Mouse (Mus musculus) MEL (cell line): ENCODE results near the gene Tgfbr3. TPM values are rescaled to one million over a fixed set of nuclear protein-coding genes. Genes with fewer than 3 reads are reported as not detected.

ENCODE experiments used
- DNase-seq: peaks from one replicate; pipeline ENCODE4 v3.0.0; 2011; ENCODE audit warnings: low read depth, low spot score
- H3K27ac ChIP-seq: 2 replicates; pipeline ENCODE4 v1.5.1; 2012; ENCODE audit warnings: low read depth, mild to moderate bottlenecking, control low read depth, low read length, moderate library complexity; ENCODE audit not compliant: control insufficient read depth
- H3K27me3 ChIP-seq, 2 experiments: fragments of 150-350 bp in 1 of 2; sonication (generic) in 1 of 2; 2 replicates each; pipeline ENCODE4 v1.6.1; 2012; ENCODE audit warnings: low read length in 2 of 2, mild to moderate bottlenecking in 2 of 2, improper control_type of control experiment in 1 of 2, moderate library complexity in 1 of 2; ENCODE audit not compliant: insufficient read depth in 2 of 2, control insufficient read depth in 1 of 2
- H3K36me3 ChIP-seq, 2 experiments: 2 replicates each; pipeline ENCODE4 v1.6.1; 2012 to 2014; ENCODE audit warnings: low read length in 2 of 2, improper control_type of control experiment in 1 of 2, inconsistent platforms in 1 of 2, mild to moderate bottlenecking in 1 of 2; ENCODE audit not compliant: insufficient read depth in 2 of 2, control insufficient read depth in 1 of 2
- H3K4me1 ChIP-seq, 2 experiments: fragments of 150-350 bp in 1 of 2; sonication (generic) in 1 of 2; 2 replicates each; pipeline ENCODE4 v1.6.1; 2012; ENCODE audit warnings: low read length in 2 of 2, improper control_type of control experiment in 1 of 2, mild to moderate bottlenecking in 1 of 2; ENCODE audit not compliant: insufficient read depth in 2 of 2, control insufficient read depth in 1 of 2
- H3K4me3 ChIP-seq, 2 experiments: fragments of 150-350 bp in 1 of 2; sonication (generic) in 1 of 2; 2 replicates each; pipeline ENCODE4 v1.5.1; 2012; ENCODE audit warnings: low read depth in 2 of 2, low read length in 2 of 2, mild to moderate bottlenecking in 2 of 2, moderate library complexity in 2 of 2, control low read depth in 1 of 2, improper control_type of control experiment in 1 of 2; ENCODE audit not compliant: control insufficient read depth in 1 of 2, insufficient read depth in 1 of 2
- H3K79me2 ChIP-seq: 2 replicates; pipeline ENCODE4 v1.6.1; 2012; ENCODE audit warnings: mild to moderate bottlenecking, low read length, moderate library complexity; ENCODE audit not compliant: control insufficient read depth, poor library complexity, insufficient read depth
- H3K9ac ChIP-seq: 2 replicates; pipeline ENCODE4 v1.6.1; 2012; ENCODE audit warnings: low read depth, mild to moderate bottlenecking, control low read depth, low read length, moderate library complexity; ENCODE audit not compliant: control insufficient read depth, poor library complexity, severe bottlenecking
- H3K9me3 ChIP-seq: fragments of 150-350 bp; sonication (generic); replicated peaks from 2 replicates; pipeline ENCODE4 v1.6.1; 2012; ENCODE audit warnings: mild to moderate bottlenecking, low read length, improper control_type of control experiment, moderate library complexity; ENCODE audit not compliant: insufficient read depth
- BHLHE40 ChIP-seq: IDR thresholded peaks from 2 replicates; pipeline ENCODE4 v1.6.1; 2012; ENCODE audit warnings: low read depth, mild to moderate bottlenecking, inconsistent platforms, low read length, improper control_type of control experiment, borderline replicate concordance
- CHD2 ChIP-seq: IDR thresholded peaks from 2 replicates; pipeline ENCODE4 v1.6.1; 2011; ENCODE audit warnings: low read length, improper control_type of control experiment
- E2F4 ChIP-seq: IDR thresholded peaks from 2 replicates; pipeline ENCODE4 v1.6.1; 2011; ENCODE audit warnings: low read depth, low read length, improper control_type of control experiment, borderline replicate concordance
- ELF1 ChIP-seq: IDR thresholded peaks from 2 replicates; pipeline ENCODE4 v1.6.1; 2014; ENCODE audit warnings: low read depth, mild to moderate bottlenecking, inconsistent platforms, low read length, improper control_type of control experiment, moderate library complexity
- EP300 ChIP-seq, 2 experiments: IDR thresholded peaks; 2 replicates each; pipeline ENCODE4 v1.6.1; 2011; ENCODE audit warnings: improper control_type of control experiment in 2 of 2, low read length in 2 of 2, low read depth in 1 of 2, mild to moderate bottlenecking in 1 of 2
- ETS1 ChIP-seq: IDR thresholded peaks from 2 replicates; pipeline ENCODE4 v1.6.1; 2012; ENCODE audit warnings: low read depth, mild to moderate bottlenecking, inconsistent platforms, low read length, improper control_type of control experiment, moderate library complexity
- GABPA ChIP-seq: IDR thresholded peaks from 2 replicates; pipeline ENCODE4 v1.6.1; 2012; ENCODE audit warnings: low read depth, mild to moderate bottlenecking, inconsistent platforms, low read length, improper control_type of control experiment, moderate library complexity
- GATA1 ChIP-seq: IDR thresholded peaks from 2 replicates; pipeline ENCODE4 v1.6.1; 2011; ENCODE audit warnings: low read depth, low read length, improper control_type of control experiment
- HCFC1 ChIP-seq: IDR thresholded peaks from 2 replicates; pipeline ENCODE4 v1.6.1; 2012; ENCODE audit warnings: low read depth, mild to moderate bottlenecking, inconsistent platforms, low read length, improper control_type of control experiment, moderate library complexity
- JUND ChIP-seq: IDR thresholded peaks from 2 replicates; pipeline ENCODE4 v1.6.1; 2011; ENCODE audit warnings: low read depth, mild to moderate bottlenecking, improper control_type of control experiment, low read length
- KAT2A ChIP-seq: conservative IDR thresholded peaks from 2 replicates; pipeline ENCODE4 v1.6.1; 2012; ENCODE audit warnings: low read depth, low read length, improper control_type of control experiment, inconsistent platforms
- MAFK ChIP-seq: IDR thresholded peaks from 2 replicates; pipeline ENCODE4 v1.6.1; 2011; ENCODE audit warnings: low read depth, mild to moderate bottlenecking, low read length, improper control_type of control experiment, borderline replicate concordance
- MAZ ChIP-seq: IDR thresholded peaks from 2 replicates; pipeline ENCODE4 v1.6.1; 2012; ENCODE audit warnings: low read depth, mild to moderate bottlenecking, inconsistent platforms, low read length, improper control_type of control experiment
- MXI1 ChIP-seq: IDR thresholded peaks from 2 replicates; pipeline ENCODE4 v1.6.1; 2011; ENCODE audit warnings: mild to moderate bottlenecking, low read depth, low read length, improper control_type of control experiment
- MYB ChIP-seq: IDR thresholded peaks from 2 replicates; pipeline ENCODE4 v1.6.1; 2011; ENCODE audit warnings: mild to moderate bottlenecking, low read depth, low read length, improper control_type of control experiment
- NELFE ChIP-seq: IDR thresholded peaks from 2 replicates; pipeline ENCODE4 v1.6.1; 2011; ENCODE audit warnings: low read depth, low read length, improper control_type of control experiment
- POLR2A ChIP-seq, 2 experiments: IDR thresholded peaks; 2 replicates each; pipeline ENCODE4 v1.6.1; 2011 to 2012; ENCODE audit warnings: low read length in 2 of 2, mild to moderate bottlenecking in 2 of 2, control low read depth in 1 of 2, improper control_type of control experiment in 1 of 2, low read depth in 1 of 2, moderate library complexity in 1 of 2; ENCODE audit not compliant: control insufficient read depth in 1 of 2, insufficient read depth in 1 of 2, poor library complexity in 1 of 2
- RAD21 ChIP-seq: IDR thresholded peaks from 2 replicates; pipeline ENCODE4 v1.6.1; 2011; ENCODE audit warnings: mild to moderate bottlenecking, low read depth, low read length, improper control_type of control experiment
- RCOR1 ChIP-seq: IDR thresholded peaks from 2 replicates; pipeline ENCODE4 v1.6.1; 2012; ENCODE audit warnings: low read depth, mild to moderate bottlenecking, inconsistent platforms, low read length, improper control_type of control experiment
- SIN3A ChIP-seq: IDR thresholded peaks from 2 replicates; pipeline ENCODE4 v1.6.1; 2012; ENCODE audit warnings: low read length, improper control_type of control experiment, inconsistent platforms
- TAL1 ChIP-seq: IDR thresholded peaks from 2 replicates; pipeline ENCODE4 v1.6.1; 2012; ENCODE audit warnings: mild to moderate bottlenecking, inconsistent platforms, low read length, moderate library complexity, mixed read lengths
- TCF12 ChIP-seq: IDR thresholded peaks from 2 replicates; pipeline ENCODE4 v1.6.1; 2014; ENCODE audit warnings: low read depth, mild to moderate bottlenecking, inconsistent platforms, low read length, improper control_type of control experiment, moderate library complexity
- UBTF ChIP-seq: IDR thresholded peaks from 2 replicates; pipeline ENCODE4 v1.6.1; 2012; ENCODE audit warnings: low read depth, mild to moderate bottlenecking, inconsistent platforms, low read length, improper control_type of control experiment, moderate library complexity, borderline replicate concordance; ENCODE audit not compliant: insufficient read depth
- USF1 ChIP-seq: IDR thresholded peaks from 2 replicates; pipeline ENCODE4 v1.6.1; 2014; ENCODE audit warnings: low read depth, mild to moderate bottlenecking, inconsistent platforms, low read length, improper control_type of control experiment, moderate library complexity
- USF2 ChIP-seq, 2 experiments: IDR thresholded peaks; 2 replicates each; pipeline ENCODE4 v1.6.1; 2011 to 2012; ENCODE audit warnings: improper control_type of control experiment in 2 of 2, low read length in 2 of 2, borderline replicate concordance in 1 of 2, inconsistent platforms in 1 of 2, low read depth in 1 of 2, mild to moderate bottlenecking in 1 of 2; ENCODE audit not compliant: insufficient read depth in 1 of 2
- ZC3H11A ChIP-seq: IDR thresholded peaks from 2 replicates; pipeline ENCODE4 v1.6.1; 2012; ENCODE audit warnings: low read depth, mild to moderate bottlenecking, inconsistent platforms, low read length, improper control_type of control experiment
- ZMIZ1 ChIP-seq: IDR thresholded peaks from 2 replicates; pipeline ENCODE4 v1.6.1; 2012; ENCODE audit warnings: low read depth, mild to moderate bottlenecking, inconsistent platforms, low read length, improper control_type of control experiment, moderate library complexity
- polyA plus RNA-seq, 2 experiments: library from polyadenylated mRNA; stranded (reverse) in 1 of 2; unstranded in 1 of 2; fragments of >175 nt in 1 of 2; fragments of >200 nt in 1 of 2; gene quantifications; 2 replicates each; pipeline versions ENCODE4 v1.2.1 to v1.2.4; 2012; ENCODE audit warnings: low replicate concordance in 2 of 2, low read depth in 1 of 2; ENCODE audit not compliant: insufficient read length in 2 of 2, insufficient read depth in 1 of 2, missing spikeins in 1 of 2
- total RNA-seq: library from RNA; depleted of rRNA; stranded (reverse); fragments of 300-350 nt; gene quantifications from 2 replicates; pipeline ENCODE4 v1.2.3, GENCODE M21; 2012

Tgfbr3 gene
- total and polyA plus RNA-seq, 3 experiments, result 3.0 to 5.9 TPM; not detected in 1

- Histone ChIP-seq H3K36me3 (peaks cover 0 to 25% of the 10 kb centered on the region in 2 experiments; a peak in 3 of 4 replicates), H3K27ac (peak overlapping the region; percentile 81)
- DNase-seq, result peak; percentile 83
Observed at GRCm38 (mm10) chr5:107236975-107237374, 52.5 kb downstream of the Tgfbr3 start.

GRCm38 (mm10) chr5:107236039-107236438 lies 53.4 kb downstream of the Tgfbr3 start:
- H3K36me3 ChIP-seq, result peaks cover 0 to 26% of the 10 kb centered on the region in 2 experiments; a peak in 3 of 4 replicates
- H3K9ac ChIP-seq, result no peak overlapping the region
- DNase-seq, result no peak
- TF ChIP-seq ETS1, result no peak
- TF ChIP-seq MYB, result no peak
- TF ChIP-seq CHD2, result no peak
- TF ChIP-seq USF2 (IDR thresholded peaks at IDR 0.05; ENCODE audit: borderline replicate concordance in 1 of 2, insufficient read depth in 1 of 2, low read depth in 1 of 2, low read length in 2 of 2), result no peak
- TF ChIP-seq RAD21, result no peak
- no peak for TF ChIP-seq MAFK
- no peak for TF ChIP-seq TAL1
- no peak for TF ChIP-seq RCOR1
- no peak for TF ChIP-seq BHLHE40
- no peak for TF ChIP-seq MXI1
- no peak for TF ChIP-seq USF1
- TF ChIP-seq ZC3H11A, result no peak
- TF ChIP-seq ZMIZ1, result no peak
- no peak for TF ChIP-seq ELF1
- no peak for TF ChIP-seq MAZ
- no peak for TF ChIP-seq KAT2A
- H3K4me1 ChIP-seq, result peaks cover 21 to 46% of the 10 kb centered on the region in 2 experiments
- H3K27ac ChIP-seq, result peak overlapping the region; percentile 81
- no peaks in the 10 kb centered on the region for H3K9me3 ChIP-seq
- peaks cover 7% of the 10 kb centered on the region; the same call in 1 of the 2 replicates for H3K79me2 ChIP-seq
- H3K4me3 ChIP-seq, result no peak overlapping the region
- no peaks in the 10 kb centered on the region for H3K27me3 ChIP-seq

More at GRCm38 (mm10) chr5:107236975-107237374, 52.5 kb downstream of the Tgfbr3 start:
- Histone ChIP-seq H3K79me2 (peaks cover 7% of the 10 kb centered on the region; the same call in 1 of the 2 replicates), H3K4me1 (peaks cover 18 to 48% of the 10 kb centered on the region in 2 experiments; a peak in 3 of 4 replicates), H3K27me3 (no peaks in the 10 kb centered on the region), H3K9ac (peak overlapping the region; percentile 44), H3K9me3 (no peaks in the 10 kb centered on the region), H3K4me3 (no peak overlapping the region)
- TF ChIP-seq RCOR1, result no peak
- TF ChIP-seq MAZ, result no peak
- peak; percentile 96 to 99 for TF ChIP-seq EP300 (IDR thresholded peaks at IDR 0.05; ENCODE audit: low read depth in 1 of 2, low read length in 2 of 2)
- TF ChIP-seq UBTF, result no peak
- TF ChIP-seq POLR2A (IDR thresholded peaks at IDR 0.05; ENCODE audit: control insufficient read depth in 1 of 2, insufficient read depth in 1 of 2, low read depth in 1 of 2, low read length in 2 of 2, poor library complexity in 1 of 2), result peak in 1 of 2 experiments; percentile 18; a peak in 1 of 4 replicates
- TF ChIP-seq CHD2, result no peak
- TF ChIP-seq HCFC1, result no peak
- peak; percentile 24; the same call in 1 of the 2 replicates for TF ChIP-seq NELFE
- TF ChIP-seq TAL1, result peak; percentile 63
- peak; percentile 98 for TF ChIP-seq MYB
- no peak for TF ChIP-seq E2F4
- peak; percentile 74 for TF ChIP-seq ETS1
- no peak for TF ChIP-seq GABPA
- peak; percentile 91 for TF ChIP-seq SIN3A
- TF ChIP-seq BHLHE40, result no peak
- TF ChIP-seq GATA1, result peak; percentile 78
- no peak for TF ChIP-seq KAT2A
- 0 out of 2 replicates have a peak, but pooled peaks have one; percentile 37 for TF ChIP-seq JUND
- peak; percentile 93 for TF ChIP-seq TCF12
- no peak for TF ChIP-seq USF2 (IDR thresholded peaks at IDR 0.05; ENCODE audit: borderline replicate concordance in 1 of 2, insufficient read depth in 1 of 2, low read depth in 1 of 2, low read length in 2 of 2)
